ENCODE assay signal across 11 mouse cellular contexts in genomic region chr6:85320445-85320866, GRCm38 (mm10). TPM values are rescaled to one million over a fixed set of nuclear protein-coding genes. Genes with fewer than 3 reads are reported as not detected.
DNase-seq lines count a peak whose midpoint lies in the region; ATAC-seq and TF ChIP-seq lines count a peak whose summit lies in the region.
"Had no signal": no experiment of that assay in that cellular context is flagged by ENCODE, and none has a peak within 500 bp of the region (broad histone marks: within the 10 kb centered on the region; RNA-seq: fewer than 3 reads in every experiment).

No protein-coding gene starts in this region.

- no peaks in the 10 kb centered on the region for H3K9me3 ChIP-seq in forebrain, embryonic 10.5 days
- H3K9me3 ChIP-seq in midbrain, postnatal 0 days (ENCODE audit: low read length) = no peaks in the 10 kb centered on the region

- H3K9ac ChIP-seq in midbrain, postnatal 0 days (replicated peaks; ENCODE audit: low read length, poor library complexity, severe bottlenecking) = no peak overlapping the region
- H3K9ac ChIP-seq: liver, postnatal 0 days had no signal

- ATAC-seq in midbrain, postnatal 0 days (ENCODE audit: low FRiP score) = peak; percentile 91
- ATAC-seq: liver, postnatal 0 days; Patski had no signal

- no peak overlapping the region for H3K4me2 ChIP-seq in midbrain, postnatal 0 days (ENCODE audit: low read depth, low read length, poor library complexity, severe bottlenecking)

- H3K27ac ChIP-seq in forebrain, embryonic 10.5 days = peak overlapping the region; percentile 85
- H3K27ac ChIP-seq in midbrain, postnatal 0 days (ENCODE audit: low read depth, low read length) = peak overlapping the region; percentile 72

- no peaks in the 10 kb centered on the region for H3K27me3 ChIP-seq in forebrain, embryonic 10.5 days (ENCODE audit: poor library complexity, severe bottlenecking)
- no peaks in the 10 kb centered on the region for H3K27me3 ChIP-seq in midbrain, postnatal 0 days (ENCODE audit: insufficient read depth, low read length)
- H3K27me3 ChIP-seq: Patski had no signal

- WGBS in forebrain, embryonic 10.5 days = 31% methylated on average over 6 of the region's 6 CpGs
- WGBS in midbrain, postnatal 0 days = 23% methylated on average over 6 of the region's 6 CpGs

- DNase-seq in embryo, embryonic 10 days (ENCODE audit: low spot score) = peak; percentile 39
- no peak for DNase-seq in embryo, embryonic 9.5 days (ENCODE audit: extremely low spot score)
- peak; percentile 53 for DNase-seq in forebrain, embryonic 10.5 days (ENCODE audit: extremely low spot score, low spot score)
- DNase-seq in layer of hippocampus, adult 8-10 months (ENCODE audit: low spot score in 2 of 2) = peak; percentile 58 to 86
- DNase-seq in midbrain, postnatal 0 days (ENCODE audit: low spot score) = peak; percentile 91
- DNase-seq in kidney, postnatal 25 days = no peak
- DNase-seq in lung, postnatal 25 days (ENCODE audit: low spot score) = no peak
- no peak for DNase-seq in ovary, postnatal 10 days (ENCODE audit: low spot score)
- DNase-seq: kidney, postnatal 10 days; liver, postnatal 0 days had no signal

- H3K4me3 ChIP-seq in forebrain, embryonic 10.5 days = no peak overlapping the region
- H3K4me3 ChIP-seq in midbrain, postnatal 0 days (ENCODE audit: low read depth, low read length) = no peak overlapping the region

- H3K4me1 ChIP-seq in forebrain, embryonic 10.5 days = peaks cover 19% of the 10 kb centered on the region
- no peaks in the 10 kb centered on the region for H3K4me1 ChIP-seq in midbrain, postnatal 0 days (ENCODE audit: insufficient read depth, low read length)

- TF ChIP-seq CTCF in midbrain, postnatal 0 days (IDR thresholded peaks at IDR 0.05) = no peak

- H3K36me3 ChIP-seq in forebrain, embryonic 10.5 days (replicated peaks) = peaks cover 27% of the 10 kb centered on the region
- H3K36me3 ChIP-seq in midbrain, postnatal 0 days (ENCODE audit: insufficient read depth, low read length) = no peaks in the 10 kb centered on the region

RNA-seq across cellular contexts. Expression of gene Sfxn5, which starts 12.8 kb away (rescaled TPM):
- 11.7 and 14.3 TPM in 2 replicates for polyA plus RNA-seq in forebrain, embryonic 10.5 days (2016; fragmentation: Nextera tagmentation; extraction: Ambion mirVana)
- 100 to 1,000 TPM; 176 to 205 (median 188) TPM for total RNA-seq in layer of hippocampus, adult 8-10 months (2022)
- total RNA-seq in midbrain, postnatal 0 days (2014; rRNA removed) = 98.6 and 135 TPM in 2 replicates
- 76.1 and 76.3 TPM in 2 replicates for polyA plus RNA-seq in midbrain, postnatal 0 days (2015; fragmentation: Nextera tagmentation; extraction: Ambion mirVana)

RNA-seq across cellular contexts. Expression of gene Rab11fip5, which starts 54.0 kb away (rescaled TPM):
- polyA plus RNA-seq in forebrain, embryonic 10.5 days (2016; fragmentation: Nextera tagmentation; extraction: Ambion mirVana) = 2.5 and 3.1 TPM in 2 replicates
- total RNA-seq in layer of hippocampus, adult 8-10 months (2022) = 10 to 100 TPM; 62.8 to 68.1 (median 65.7) TPM
- total RNA-seq in midbrain, postnatal 0 days (2014; rRNA removed) = 52.9 and 65.5 TPM in 2 replicates
- 24.3 and 27.2 TPM in 2 replicates for polyA plus RNA-seq in midbrain, postnatal 0 days (2015; fragmentation: Nextera tagmentation; extraction: Ambion mirVana)

Comparison
In these comparisons a context has a peak if more than half of its experiments do, and no peak if none do; other contexts are left out.
1. DNase-seq: peak in embryo, embryonic 10 days (single experiment), forebrain, embryonic 10.5 days (single experiment), layer of hippocampus, adult 8-10 months (2 of 2) and midbrain, postnatal 0 days (single experiment); none in embryo, embryonic 9.5 days (single experiment), kidney, postnatal 25 days (0 of 2), lung, postnatal 25 days (single experiment) and ovary, postnatal 10 days (single experiment).